Mouse (Mus musculus): ENCODE measurements at regions not wholly inside any gene's neighbourhood (a gene's known extent, or its start where the extent isn't known, plus 50 kb on each side); places are given as distances from the start of the nearest gene placed in this dataset.

DNA sequence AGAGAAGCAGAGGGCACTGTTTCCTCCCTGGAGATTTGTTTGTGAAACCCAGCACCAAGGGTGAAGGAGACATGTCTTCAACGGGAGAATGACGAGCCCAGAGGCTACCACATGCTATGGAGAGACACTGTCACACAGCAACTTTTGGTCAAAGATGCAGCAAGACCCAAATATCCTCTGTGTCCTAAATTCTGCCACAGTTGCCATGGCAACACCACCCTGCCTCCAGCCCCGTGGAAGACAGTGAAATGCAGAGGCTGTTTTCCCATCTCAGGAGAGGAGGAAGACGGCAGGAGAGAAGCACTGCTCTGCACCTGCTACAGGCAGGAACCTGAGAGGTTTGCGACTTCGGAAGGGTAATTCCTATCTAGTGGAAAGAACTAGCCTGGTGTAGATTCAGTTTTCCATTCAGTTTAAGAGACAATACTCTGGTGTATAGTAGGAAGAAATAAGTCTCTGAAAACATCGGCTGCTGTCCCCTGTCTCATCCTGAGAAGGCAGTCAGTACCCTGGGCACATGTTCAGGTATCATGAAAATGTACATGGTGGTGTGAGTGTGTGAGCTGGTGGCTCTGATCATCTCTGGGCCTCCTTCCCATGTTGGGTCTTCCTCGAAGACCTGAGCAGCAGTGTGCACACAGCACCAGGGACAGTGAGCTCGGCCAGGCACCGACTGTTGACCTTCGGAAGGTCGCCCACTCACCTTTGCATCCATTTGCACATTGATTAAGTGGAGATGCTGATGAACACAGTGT lies 333.6 kb downstream of the Agtpbp1 start:
- TF ChIP-seq GATA1 (IDR thresholded peaks at IDR 0.05; ENCODE audit: borderline replicate concordance, low read length) (no peak), FLI1 (IDR thresholded peaks at IDR 0.05; ENCODE audit: low read length) (no peak)

All from megakaryocyte, embryonic 14.5 days (primary cell).